Mouse (Mus musculus) MEL (cell line): Measurements from ENCODE around the gene Ttc17. TPM values are rescaled to one million over a fixed set of nuclear protein-coding genes. Genes with fewer than 3 reads are reported as not detected.

Experiments used
- DNase-seq: peaks from one replicate; pipeline ENCODE4 v3.0.0; 2011; ENCODE audit warnings: low read depth, low spot score
- H3K27ac ChIP-seq: 2 replicates; pipeline ENCODE4 v1.5.1; 2012; ENCODE audit warnings: low read depth, mild to moderate bottlenecking, control low read depth, low read length, moderate library complexity; ENCODE audit not compliant: control insufficient read depth
- H3K27me3 ChIP-seq, 2 experiments: fragments of 150-350 bp in 1 of 2; sonication (generic) in 1 of 2; 2 replicates each; pipeline ENCODE4 v1.6.1; 2012; ENCODE audit warnings: low read length in 2 of 2, mild to moderate bottlenecking in 2 of 2, improper control_type of control experiment in 1 of 2, moderate library complexity in 1 of 2; ENCODE audit not compliant: insufficient read depth in 2 of 2, control insufficient read depth in 1 of 2
- H3K36me3 ChIP-seq, 2 experiments: 2 replicates each; pipeline ENCODE4 v1.6.1; 2012 to 2014; ENCODE audit warnings: low read length in 2 of 2, improper control_type of control experiment in 1 of 2, inconsistent platforms in 1 of 2, mild to moderate bottlenecking in 1 of 2; ENCODE audit not compliant: insufficient read depth in 2 of 2, control insufficient read depth in 1 of 2
- H3K4me1 ChIP-seq, 2 experiments: fragments of 150-350 bp in 1 of 2; sonication (generic) in 1 of 2; 2 replicates each; pipeline ENCODE4 v1.6.1; 2012; ENCODE audit warnings: low read length in 2 of 2, improper control_type of control experiment in 1 of 2, mild to moderate bottlenecking in 1 of 2; ENCODE audit not compliant: insufficient read depth in 2 of 2, control insufficient read depth in 1 of 2
- H3K4me3 ChIP-seq, 2 experiments: fragments of 150-350 bp in 1 of 2; sonication (generic) in 1 of 2; 2 replicates each; pipeline ENCODE4 v1.5.1; 2012; ENCODE audit warnings: low read depth in 2 of 2, low read length in 2 of 2, mild to moderate bottlenecking in 2 of 2, moderate library complexity in 2 of 2, control low read depth in 1 of 2, improper control_type of control experiment in 1 of 2; ENCODE audit not compliant: control insufficient read depth in 1 of 2, insufficient read depth in 1 of 2
- H3K79me2 ChIP-seq: 2 replicates; pipeline ENCODE4 v1.6.1; 2012; ENCODE audit warnings: mild to moderate bottlenecking, low read length, moderate library complexity; ENCODE audit not compliant: control insufficient read depth, poor library complexity, insufficient read depth
- H3K9ac ChIP-seq: 2 replicates; pipeline ENCODE4 v1.6.1; 2012; ENCODE audit warnings: low read depth, mild to moderate bottlenecking, control low read depth, low read length, moderate library complexity; ENCODE audit not compliant: control insufficient read depth, poor library complexity, severe bottlenecking
- H3K9me3 ChIP-seq: fragments of 150-350 bp; sonication (generic); replicated peaks from 2 replicates; pipeline ENCODE4 v1.6.1; 2012; ENCODE audit warnings: mild to moderate bottlenecking, low read length, improper control_type of control experiment, moderate library complexity; ENCODE audit not compliant: insufficient read depth
- BHLHE40 ChIP-seq: IDR thresholded peaks from 2 replicates; pipeline ENCODE4 v1.6.1; 2012; ENCODE audit warnings: low read depth, mild to moderate bottlenecking, inconsistent platforms, low read length, improper control_type of control experiment, borderline replicate concordance
- CHD2 ChIP-seq: IDR thresholded peaks from 2 replicates; pipeline ENCODE4 v1.6.1; 2011; ENCODE audit warnings: low read length, improper control_type of control experiment
- CTCF ChIP-seq, 3 experiments: IDR thresholded peaks in 2 of 3; conservative IDR thresholded peaks in 1 of 3; 2 replicates each; pipeline ENCODE4 v1.5.1; 2011 to 2012; ENCODE audit warnings: low read length in 3 of 3, low read depth in 2 of 3, mild to moderate bottlenecking in 2 of 3, improper control_type of control experiment in 1 of 3, inconsistent platforms in 1 of 3, mixed read lengths in 1 of 3, moderate library complexity in 1 of 3; ENCODE audit not compliant: control insufficient read depth in 1 of 3, insufficient read depth in 1 of 3, poor library complexity in 1 of 3, severe bottlenecking in 1 of 3
- EP300 ChIP-seq, 2 experiments: IDR thresholded peaks; 2 replicates each; pipeline ENCODE4 v1.6.1; 2011; ENCODE audit warnings: improper control_type of control experiment in 2 of 2, low read length in 2 of 2, low read depth in 1 of 2, mild to moderate bottlenecking in 1 of 2
- ETS1 ChIP-seq: IDR thresholded peaks from 2 replicates; pipeline ENCODE4 v1.6.1; 2012; ENCODE audit warnings: low read depth, mild to moderate bottlenecking, inconsistent platforms, low read length, improper control_type of control experiment, moderate library complexity
- GATA1 ChIP-seq: IDR thresholded peaks from 2 replicates; pipeline ENCODE4 v1.6.1; 2011; ENCODE audit warnings: low read depth, low read length, improper control_type of control experiment
- HCFC1 ChIP-seq: IDR thresholded peaks from 2 replicates; pipeline ENCODE4 v1.6.1; 2012; ENCODE audit warnings: low read depth, mild to moderate bottlenecking, inconsistent platforms, low read length, improper control_type of control experiment, moderate library complexity
- MAFK ChIP-seq: IDR thresholded peaks from 2 replicates; pipeline ENCODE4 v1.6.1; 2011; ENCODE audit warnings: low read depth, mild to moderate bottlenecking, low read length, improper control_type of control experiment, borderline replicate concordance
- MAX ChIP-seq: IDR thresholded peaks from 2 replicates; pipeline ENCODE4 v1.6.1; 2011; ENCODE audit warnings: low read length, improper control_type of control experiment
- MAZ ChIP-seq: IDR thresholded peaks from 2 replicates; pipeline ENCODE4 v1.6.1; 2012; ENCODE audit warnings: low read depth, mild to moderate bottlenecking, inconsistent platforms, low read length, improper control_type of control experiment
- MEF2A ChIP-seq: IDR thresholded peaks from 2 replicates; pipeline ENCODE4 v1.6.1; 2014; ENCODE audit warnings: low read depth, mild to moderate bottlenecking, inconsistent platforms, low read length, improper control_type of control experiment; ENCODE audit not compliant: poor library complexity, insufficient replicate concordance, severe bottlenecking; ENCODE audit errors: extremely low read depth
- MXI1 ChIP-seq: IDR thresholded peaks from 2 replicates; pipeline ENCODE4 v1.6.1; 2011; ENCODE audit warnings: mild to moderate bottlenecking, low read depth, low read length, improper control_type of control experiment
- MYC ChIP-seq: IDR thresholded peaks from 2 replicates; pipeline ENCODE4 v1.6.1; 2011; ENCODE audit warnings: low read depth, mild to moderate bottlenecking, low read length, improper control_type of control experiment, moderate library complexity
- NELFE ChIP-seq: IDR thresholded peaks from 2 replicates; pipeline ENCODE4 v1.6.1; 2011; ENCODE audit warnings: low read depth, low read length, improper control_type of control experiment
- NRF1 ChIP-seq: IDR thresholded peaks from 2 replicates; pipeline ENCODE4 v1.6.1; 2014; ENCODE audit warnings: low read depth, mild to moderate bottlenecking, inconsistent platforms, low read length, improper control_type of control experiment, moderate library complexity; ENCODE audit not compliant: poor library complexity, insufficient read depth, severe bottlenecking
- POLR2A ChIP-seq, 2 experiments: IDR thresholded peaks; 2 replicates each; pipeline ENCODE4 v1.6.1; 2011 to 2012; ENCODE audit warnings: low read length in 2 of 2, mild to moderate bottlenecking in 2 of 2, control low read depth in 1 of 2, improper control_type of control experiment in 1 of 2, low read depth in 1 of 2, moderate library complexity in 1 of 2; ENCODE audit not compliant: control insufficient read depth in 1 of 2, insufficient read depth in 1 of 2, poor library complexity in 1 of 2
- RCOR1 ChIP-seq: IDR thresholded peaks from 2 replicates; pipeline ENCODE4 v1.6.1; 2012; ENCODE audit warnings: low read depth, mild to moderate bottlenecking, inconsistent platforms, low read length, improper control_type of control experiment
- SIN3A ChIP-seq: IDR thresholded peaks from 2 replicates; pipeline ENCODE4 v1.6.1; 2012; ENCODE audit warnings: low read length, improper control_type of control experiment, inconsistent platforms
- SMC3 ChIP-seq: IDR thresholded peaks from 2 replicates; pipeline ENCODE4 v1.6.1; 2011; ENCODE audit warnings: low read depth, low read length, improper control_type of control experiment
- TAL1 ChIP-seq: IDR thresholded peaks from 2 replicates; pipeline ENCODE4 v1.6.1; 2012; ENCODE audit warnings: mild to moderate bottlenecking, inconsistent platforms, low read length, moderate library complexity, mixed read lengths
- USF2 ChIP-seq, 2 experiments: IDR thresholded peaks; 2 replicates each; pipeline ENCODE4 v1.6.1; 2011 to 2012; ENCODE audit warnings: improper control_type of control experiment in 2 of 2, low read length in 2 of 2, borderline replicate concordance in 1 of 2, inconsistent platforms in 1 of 2, low read depth in 1 of 2, mild to moderate bottlenecking in 1 of 2; ENCODE audit not compliant: insufficient read depth in 1 of 2
- ZC3H11A ChIP-seq: IDR thresholded peaks from 2 replicates; pipeline ENCODE4 v1.6.1; 2012; ENCODE audit warnings: low read depth, mild to moderate bottlenecking, inconsistent platforms, low read length, improper control_type of control experiment
- ZNF384 ChIP-seq: IDR thresholded peaks from 2 replicates; pipeline ENCODE4 v1.6.1; 2012; ENCODE audit warnings: low read depth, mild to moderate bottlenecking, inconsistent platforms, low read length, improper control_type of control experiment
- polyA plus RNA-seq, 2 experiments: library from polyadenylated mRNA; stranded (reverse) in 1 of 2; unstranded in 1 of 2; fragments of >175 nt in 1 of 2; fragments of >200 nt in 1 of 2; gene quantifications; 2 replicates each; pipeline versions ENCODE4 v1.2.1 to v1.2.4; 2012; ENCODE audit warnings: low replicate concordance in 2 of 2, low read depth in 1 of 2; ENCODE audit not compliant: insufficient read length in 2 of 2, insufficient read depth in 1 of 2, missing spikeins in 1 of 2
- total RNA-seq: library from RNA; depleted of rRNA; stranded (reverse); fragments of 300-350 nt; gene quantifications from 2 replicates; pipeline ENCODE4 v1.2.3, GENCODE M21; 2012

Ttc17 gene
- total and polyA plus RNA-seq, 3 experiments = 7.0 to 10.2 TPM; not detected in 1

DNA sequence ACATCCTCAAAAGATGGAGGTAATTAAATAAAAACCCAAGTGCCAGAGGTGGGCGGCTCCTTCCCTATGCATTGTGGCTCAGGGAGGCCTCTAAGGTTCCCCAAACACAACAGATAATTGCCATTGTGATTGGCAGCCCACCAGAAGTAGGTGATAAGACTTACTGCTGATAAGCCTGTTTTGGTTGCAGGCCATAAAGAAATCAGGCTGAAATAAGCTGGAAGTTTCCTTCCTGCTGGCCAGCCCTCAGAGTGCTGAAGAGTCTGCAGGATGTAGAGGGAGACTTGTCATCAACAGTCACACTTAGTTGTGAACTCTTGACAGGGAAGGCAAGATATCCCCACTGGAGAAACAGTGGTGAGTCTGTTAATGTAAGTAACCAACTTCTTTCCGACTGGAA, 25.7 kb upstream of the Ttc17 start (continued):
- TF ChIP-seq ZC3H11A = no peak
- TF ChIP-seq USF2 (IDR thresholded peaks at IDR 0.05; ENCODE audit: borderline replicate concordance in 1 of 2, insufficient read depth in 1 of 2, low read depth in 1 of 2, low read length in 2 of 2) = no peak
- no peak for TF ChIP-seq MEF2A
- no peak for TF ChIP-seq CHD2
- no peak for TF ChIP-seq MAX
- peak; percentile 78 for TF ChIP-seq MXI1
- TF ChIP-seq RCOR1 = peak; percentile 95
- no peak for TF ChIP-seq NRF1
- TF ChIP-seq SMC3 = no peak
- peak; percentile 63; the same call in 1 of the 2 replicates for TF ChIP-seq MAFK
- no peak for TF ChIP-seq POLR2A (IDR thresholded peaks at IDR 0.05; ENCODE audit: control insufficient read depth in 1 of 2, insufficient read depth in 1 of 2, low read depth in 1 of 2, low read length in 2 of 2, poor library complexity in 1 of 2)
- peak; percentile 87 for TF ChIP-seq ETS1
- 0 out of 2 replicates have a peak, but pooled peaks have one; percentile 39 for TF ChIP-seq HCFC1
- TF ChIP-seq MAZ = no peak
- TF ChIP-seq MYC = no peak
- no peak for TF ChIP-seq TAL1
- TF ChIP-seq SIN3A = peak; percentile 90
- TF ChIP-seq EP300 (IDR thresholded peaks at IDR 0.05; ENCODE audit: low read depth in 1 of 2, low read length in 2 of 2) = peak; percentile 70 to 72
- TF ChIP-seq CTCF (IDR thresholded peaks at IDR 0.05 in 2 of 3, conservative IDR thresholded peaks at IDR 0.05 in 1 of 3; ENCODE audit: control insufficient read depth in 1 of 3, insufficient read depth in 1 of 3, low read depth in 2 of 3, low read length in 3 of 3, poor library complexity in 1 of 3, severe bottlenecking in 1 of 3) = no peak
- peak; percentile 93 for TF ChIP-seq GATA1
- TF ChIP-seq NELFE = no peak

DNA sequence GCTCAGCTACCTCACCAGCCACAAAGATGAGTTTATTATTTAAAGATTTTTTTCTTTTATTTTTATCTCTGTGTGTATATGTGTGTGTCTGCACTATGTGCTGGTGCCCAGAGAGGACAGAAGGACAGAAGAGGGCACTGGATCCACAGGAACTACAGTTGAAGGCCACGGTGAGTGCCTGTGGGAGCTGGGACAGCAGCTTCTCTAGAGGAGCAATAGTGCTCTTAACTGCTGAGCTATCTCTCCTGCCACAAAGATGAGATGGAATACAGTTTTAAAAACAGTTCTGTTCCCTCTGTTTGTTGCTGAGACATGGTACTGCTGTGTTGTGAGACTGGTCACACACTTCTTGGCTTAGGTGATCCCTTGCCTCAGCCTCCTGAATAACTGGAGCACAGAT, 22.0 kb upstream of the Ttc17 start:
- Histone ChIP-seq H3K4me3 (no peak overlapping the region), H3K36me3 (peaks cover 26 to 29% of the 10 kb centered on the region in 2 experiments), H3K27me3 (no peaks in the 10 kb centered on the region), H3K4me1 (peaks cover 20 to 21% of the 10 kb centered on the region in 2 experiments), H3K9ac (no peak overlapping the region), H3K27ac (no peak overlapping the region), H3K79me2 (peaks cover 38% of the 10 kb centered on the region), H3K9me3 (no peaks in the 10 kb centered on the region)
- no peak for DNase-seq
- TF ChIP-seq EP300 (IDR thresholded peaks at IDR 0.05; ENCODE audit: low read depth in 1 of 2, low read length in 2 of 2) = no peak
- no peak for TF ChIP-seq ZNF384
- TF ChIP-seq HCFC1 = no peak
- no peak for TF ChIP-seq MYC
- TF ChIP-seq MAX = no peak
- TF ChIP-seq BHLHE40 = no peak
- no peak for TF ChIP-seq ETS1
